Mouse (Mus musculus) heart, postnatal 0 days (tissue): ENCODE results near the gene Vps72. TPM values are rescaled to one million over a fixed set of nuclear protein-coding genes. Genes with fewer than 3 reads are reported as not detected.
A peak's percentile ranks its signal among the peaks of the same experiment; 100 is the strongest.

Experiments
- ATAC-seq: fragments of 200-750 bp; cut with Nextera tagmentation; 2 replicates; pipeline ENCODE4 v1.8.0; 2017; ENCODE audit warnings: low read depth, moderate number of reproducible peaks, moderate library complexity; ENCODE audit not compliant: insufficient read depth
- DNase-seq: peaks from one replicate; pipeline ENCODE4 v3.0.0-alpha.2; 2016; ENCODE audit warnings: low spot score
- H3K27ac ChIP-seq: fragments of 300-500 bp; sonication (generic); 2 replicates; pipeline ENCODE4 v1.5.1; 2014; ENCODE audit warnings: low read depth, mild to moderate bottlenecking
- H3K27me3 ChIP-seq: fragments of 300-500 bp; sonication (generic); 2 replicates; pipeline ENCODE4 v1.6.1; 2014; ENCODE audit warnings: low read length, mixed read lengths; ENCODE audit not compliant: control insufficient read depth, insufficient read depth
- H3K36me3 ChIP-seq: fragments of 300-500 bp; sonication (generic); replicated peaks from 2 replicates; pipeline ENCODE4 v1.6.1; 2014; ENCODE audit warnings: low read length, mixed read lengths; ENCODE audit not compliant: control insufficient read depth, insufficient read depth
- H3K4me1 ChIP-seq: fragments of 300-500 bp; sonication (generic); 2 replicates; pipeline ENCODE4 v1.6.1; 2014; ENCODE audit warnings: antibody characterized with exemption; ENCODE audit not compliant: control insufficient read depth, insufficient read depth
- H3K4me2 ChIP-seq: fragments of 300-500 bp; sonication (generic); 2 replicates; pipeline ENCODE4 v1.6.1; 2014; ENCODE audit warnings: low read depth, mild to moderate bottlenecking, low read length, moderate library complexity
- H3K4me3 ChIP-seq: fragments of 300-500 bp; sonication (generic); 2 replicates; pipeline ENCODE4 v1.5.1; 2014; ENCODE audit warnings: low read depth, low read length
- H3K9ac ChIP-seq: fragments of 300-500 bp; sonication (generic); replicated peaks from 2 replicates; pipeline ENCODE4 v1.6.1; 2014; ENCODE audit warnings: low read depth, low read length, mixed read lengths
- H3K9me3 ChIP-seq: fragments of 300-500 bp; sonication (generic); replicated peaks from 2 replicates; pipeline ENCODE4 v1.6.1; 2016; ENCODE audit warnings: low read length; ENCODE audit not compliant: control insufficient read depth
- CTCF ChIP-seq: IDR thresholded peaks from 2 replicates; pipeline ENCODE4 v1.5.1; 2016; ENCODE audit warnings: antibody characterized with exemption, control low read depth, low read depth
- EP300 ChIP-seq: IDR thresholded peaks from 2 replicates; pipeline ENCODE4 v1.6.1; 2016; ENCODE audit warnings: antibody characterized with exemption, low read depth
- WGBS: fragments of 180-500 bp; shearing (Covaris S2); extraction: QIAGEN DNeasy Blood & Tissue Kit; methylation state at CpG from one replicate; pipeline ENCODE4 v1.1.7; 2014; 5-methylcytosine and 5-hydroxymethylcytosine counted together
- polyA plus RNA-seq: library from polyadenylated mRNA; unstranded; fragments of >200 nt; fragmentation: Nextera tagmentation; extraction: Ambion mirVana; gene quantifications from 2 replicates; pipeline ENCODE4 v1.2.1, GENCODE M21; 2015
- total RNA-seq: library from RNA; depleted of rRNA; stranded (reverse); fragments of >200 nt; gene quantifications from 2 replicates; pipeline ENCODE4 v1.2.3, GENCODE M21; 2014; ENCODE audit warnings: low replicate concordance

Vps72 gene
- total and polyA plus RNA-seq, 2 experiments from 2014 or later, result 54.9 to 60.8 TPM

- WGBS, result 5% methylated on average over 30 of the region's 30 CpGs
- DNase-seq (no peak), ATAC-seq (no peak)
- no peaks in the 10 kb centered on the region for H3K36me3 ChIP-seq
- H3K9me3 ChIP-seq, result no peaks in the 10 kb centered on the region
- TF ChIP-seq CTCF, result no peak
- H3K4me3 ChIP-seq, result peak overlapping the region; percentile 83
- no peak overlapping the region for H3K27ac ChIP-seq
- peaks cover 38% of the 10 kb centered on the region for H3K4me1 ChIP-seq
- H3K9ac ChIP-seq, result 0 out of 2 replicates have a peak overlapping the region, but pooled peaks have one; percentile 71
- peaks cover 11% of the 10 kb centered on the region; the same call in 1 of the 2 replicates for H3K27me3 ChIP-seq
- H3K4me2 ChIP-seq, result peak overlapping the region; percentile 97
Measured at GRCm38 (mm10) chr3:95161041-95161551, 50.3 kb downstream of the Vps72 start.

- H3K36me3 ChIP-seq, result no peaks in the 10 kb centered on the region
- H3K4me1 ChIP-seq, result peaks cover 38% of the 10 kb centered on the region
- no peak for DNase-seq
- H3K27ac ChIP-seq, result no peak overlapping the region
- no peak overlapping the region for H3K9ac ChIP-seq
- peaks cover 11% of the 10 kb centered on the region; the same call in 1 of the 2 replicates for H3K27me3 ChIP-seq
- no peak for ATAC-seq
- H3K9me3 ChIP-seq, result no peaks in the 10 kb centered on the region
- peak overlapping the region; percentile 83 for H3K4me3 ChIP-seq
- H3K4me2 ChIP-seq, result peak overlapping the region; percentile 97
- TF ChIP-seq CTCF (no peak), EP300 (no peak)
- 30% methylated on average over 9 of the region's 9 CpGs for WGBS
Measured at GRCm38 (mm10) chr3:95161618-95162344, 51.0 kb downstream of the Vps72 start.

DNA sequence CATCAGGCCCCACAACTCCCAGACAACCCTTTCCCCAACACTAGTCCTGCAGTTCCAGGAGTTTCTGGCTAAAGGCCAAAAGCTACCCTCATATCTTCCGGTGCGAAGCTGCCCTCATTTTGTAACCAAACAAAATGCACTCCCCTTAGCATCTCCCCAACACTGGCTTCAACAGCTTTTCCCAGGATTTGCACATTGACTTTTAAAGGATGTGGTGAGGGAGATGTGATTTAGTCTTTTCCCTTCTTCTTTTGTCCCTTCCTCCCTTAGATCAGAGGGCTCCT is 51.5 kb downstream of the Vps72 start:
- Histone ChIP-seq H3K4me1 (peaks cover 38% of the 10 kb centered on the region), H3K9me3 (no peaks in the 10 kb centered on the region), H3K36me3 (no peaks in the 10 kb centered on the region), H3K9ac (no peak overlapping the region), H3K4me2 (no peak overlapping the region), H3K4me3 (no peak overlapping the region), H3K27ac (no peak overlapping the region), H3K27me3 (peaks cover 8% of the 10 kb centered on the region; the same call in 1 of the 2 replicates)
- 34% methylated on average over 2 of the region's 2 CpGs for WGBS
- DNase-seq (no peak), ATAC-seq (no peak)
- no peak for TF ChIP-seq CTCF
- no peak for TF ChIP-seq EP300

DNA sequence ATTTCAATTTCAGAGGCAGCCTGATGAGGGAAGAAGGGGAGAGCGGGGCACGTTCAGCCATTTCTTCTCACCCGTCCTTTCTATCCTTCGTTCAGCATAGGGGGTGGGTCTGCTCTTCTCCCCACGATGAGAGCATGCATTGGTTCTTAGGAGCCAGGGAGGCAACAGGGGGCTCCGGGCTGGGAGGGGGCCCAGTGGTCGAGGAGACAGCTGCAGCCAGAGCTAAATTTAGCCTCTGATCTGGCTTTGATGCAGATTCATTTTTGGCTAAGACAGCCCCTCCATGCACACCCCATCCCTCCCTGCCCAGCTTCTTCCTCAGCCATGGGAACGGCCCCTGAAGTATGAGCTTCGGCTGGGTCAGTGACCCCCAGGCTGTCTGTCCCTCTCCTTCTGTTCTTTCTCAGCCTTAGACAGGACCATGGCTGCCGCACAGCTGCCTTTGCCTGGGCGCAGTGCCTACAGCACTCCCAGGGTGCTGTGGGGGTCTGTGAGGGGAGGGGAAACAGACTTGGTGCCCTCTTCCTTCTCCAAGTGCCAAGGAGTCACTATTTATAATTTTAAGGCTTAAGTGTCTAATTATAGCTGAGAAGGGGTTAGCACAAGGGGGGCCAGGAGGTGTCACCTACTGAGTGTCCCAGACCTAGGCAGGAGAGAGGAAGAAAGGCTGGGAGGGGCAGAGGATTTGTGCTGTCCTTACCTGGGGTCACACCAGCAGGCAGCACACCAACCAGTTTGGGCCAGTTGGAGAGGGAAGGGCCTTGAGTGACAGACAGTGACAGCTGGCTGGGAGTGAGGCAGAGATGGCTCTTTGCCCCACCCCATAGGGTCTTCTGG is 52.8 kb downstream of the Vps72 start:
- DNase-seq (no peak), ATAC-seq (no peak)
- H3K36me3 ChIP-seq, result no peaks in the 10 kb centered on the region
- 40% methylated on average over 11 of the region's 11 CpGs for WGBS
- no peak overlapping the region for H3K9ac ChIP-seq
- H3K27me3 ChIP-seq, result peaks cover 12% of the 10 kb centered on the region; the same call in 1 of the 2 replicates
- TF ChIP-seq CTCF (no peak), EP300 (no peak)
- no peaks in the 10 kb centered on the region for H3K9me3 ChIP-seq
- H3K4me1 ChIP-seq, result peaks cover 38% of the 10 kb centered on the region
- no peak overlapping the region for H3K27ac ChIP-seq
- H3K4me2 ChIP-seq, result 0 out of 2 replicates have a peak overlapping the region, but pooled peaks have one; percentile 6
- H3K4me3 ChIP-seq, result no peak overlapping the region

DNA sequence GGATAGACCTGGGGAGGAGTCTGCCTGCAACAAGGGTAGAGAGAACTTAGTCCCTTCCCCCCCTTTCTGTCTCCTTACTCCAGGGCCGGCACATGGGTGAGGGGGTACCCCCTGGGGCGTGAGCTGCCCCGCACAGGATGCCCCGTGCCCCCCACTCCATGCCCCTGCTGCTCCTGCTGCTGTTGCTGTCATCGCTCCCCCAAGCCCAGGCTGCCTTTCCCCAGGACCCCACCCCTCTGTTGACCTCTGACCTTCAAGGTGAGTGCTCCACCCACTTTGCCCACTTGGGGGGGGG is 53.4 kb downstream of the Vps72 start:
- TF ChIP-seq CTCF, result no peak
- DNase-seq, result no peak
- Histone ChIP-seq H3K27me3 (peaks cover 12% of the 10 kb centered on the region; the same call in 1 of the 2 replicates), H3K4me1 (peaks cover 38% of the 10 kb centered on the region), H3K4me3 (no peak overlapping the region), H3K36me3 (no peaks in the 10 kb centered on the region), H3K4me2 (no peak overlapping the region), H3K9ac (no peak overlapping the region), H3K27ac (no peak overlapping the region), H3K9me3 (no peaks in the 10 kb centered on the region)
- no peak for ATAC-seq
- 87% methylated on average over 5 of the region's 5 CpGs for WGBS
